Mouse (Mus musculus) kidney, adult 2 months (tissue): ENCODE data around the gene Rfx3.

Experiments
- CTCF ChIP-seq: fragments of 200-500 bp; conservative IDR thresholded peaks from 2 replicates; pipeline ENCODE4 v1.5.1; 2011; ENCODE audit warnings: low read depth, mild to moderate bottlenecking, control low read depth, low read length, moderate library complexity, mixed read lengths; ENCODE audit not compliant: insufficient read depth, insufficient read length
- POLR2A ChIP-seq: fragments of 200-500 bp; IDR thresholded peaks from one replicate; pipeline ENCODE4 v1.6.1; 2011; ENCODE audit warnings: low read depth, low read length, control low read depth

GRCm38 (mm10) chr19:28010471-28011395 lies at the start of gene Rfx3:
- no peak for TF ChIP-seq CTCF
- TF ChIP-seq POLR2A: no peak
